In the genomic region with DNA sequence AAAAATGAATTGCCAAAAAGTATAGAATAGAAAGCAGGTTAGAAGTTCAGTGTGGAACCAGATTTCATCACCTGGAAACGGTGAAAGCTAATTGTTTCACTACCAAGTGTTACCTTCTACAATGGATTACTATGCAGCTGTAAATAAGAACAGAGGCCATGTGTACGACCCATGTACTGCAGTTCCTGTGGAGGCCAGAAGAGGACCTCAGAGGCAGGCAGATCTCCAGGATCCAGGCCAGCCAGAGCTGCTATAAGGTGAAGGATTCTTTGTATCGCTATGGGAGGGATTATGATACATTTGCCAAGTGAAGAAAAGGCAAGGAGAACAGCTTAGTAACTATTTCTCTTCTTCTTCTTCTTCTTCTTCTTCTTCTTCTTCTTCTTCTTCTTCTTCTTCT, we compare ENCODE assay signal across 27 mouse cellular contexts.
DNase-seq lines count a peak whose midpoint lies in the region; ATAC-seq and TF ChIP-seq lines count a peak whose summit lies in the region.
"Had no signal": no experiment of that assay in that cellular context is flagged by ENCODE, and none has a peak within 500 bp of the region (broad histone marks: within the 10 kb centered on the region; RNA-seq: fewer than 3 reads in every experiment).

No protein-coding gene starts in this region.

- H3K27ac ChIP-seq in testis, adult 2 months (ENCODE audit: control insufficient read depth, insufficient read depth, low read depth, low read length) = no peak overlapping the region
- H3K27ac ChIP-seq in stomach, postnatal 0 days (replicated peaks) = no peak overlapping the region
- H3K27ac ChIP-seq: embryonic facial prominence, embryonic 10.5 days; embryonic facial prominence, embryonic 12.5 days; forebrain, embryonic 10.5 days; forebrain, embryonic 12.5 days had no signal

- no peaks in the 10 kb centered on the region for H3K36me3 ChIP-seq in testis, adult 2 months (ENCODE audit: control insufficient read depth, insufficient read depth, low read length)
- no peaks in the 10 kb centered on the region for H3K36me3 ChIP-seq in stomach, postnatal 0 days (ENCODE audit: control insufficient read depth, insufficient read depth, low read length)
- H3K36me3 ChIP-seq: embryonic facial prominence, embryonic 10.5 days; embryonic facial prominence, embryonic 12.5 days; forebrain, embryonic 10.5 days; forebrain, embryonic 12.5 days had no signal

- H3K4me3 ChIP-seq in testis, adult 2 months (ENCODE audit: control insufficient read depth, low read depth, low read length) = no peak overlapping the region
- H3K4me3 ChIP-seq in stomach, postnatal 0 days (ENCODE audit: low read depth, low read length) = no peak overlapping the region
- H3K4me3 ChIP-seq: embryonic facial prominence, embryonic 10.5 days; embryonic facial prominence, embryonic 12.5 days; erythroblast, embryonic 14.5 days; forebrain, embryonic 10.5 days; forebrain, embryonic 12.5 days had no signal

- TF ChIP-seq EP300 in stomach, postnatal 0 days (optimal IDR thresholded peaks at IDR 0.05) = no peak

- no peak for DNase-seq in testis, postnatal 14 days (ENCODE audit: low spot score)
- peak; percentile 66 for DNase-seq in ES-CJ7 (ENCODE audit: low read depth, low spot score)
- peak; percentile 68 for DNase-seq in R1 (ENCODE audit: low read depth, low spot score)
- no peak for DNase-seq in stomach, postnatal 0 days (ENCODE audit: low spot score)
- no peak for DNase-seq in adrenal gland, postnatal 10 days
- no peak for DNase-seq in thymus, adult 18-20 months
- DNase-seq: adrenal gland, adult 2 months; adrenal gland, postnatal 14 days; adrenal gland, postnatal 36 days; B cell, adult 2 months; cerebellum, adult 11-12 months; cerebellum, adult 2 months; cerebellum, adult 9-10 months; cerebellum, postnatal 10 days; cerebellum, postnatal 25 days had no signal

- TF ChIP-seq CTCF in testis, adult 2 months (IDR thresholded peaks at IDR 0.05; ENCODE audit: control insufficient read depth, insufficient read depth, insufficient replicate concordance, low read depth, low read length) = 0 out of 2 replicates have a peak, but pooled peaks have one; percentile 12
- TF ChIP-seq CTCF in stomach, postnatal 0 days (IDR thresholded peaks at IDR 0.05; ENCODE audit: low read depth) = peak; percentile 21

- H3K4me2 ChIP-seq in stomach, postnatal 0 days (replicated peaks; ENCODE audit: low read depth) = no peak overlapping the region
- H3K4me2 ChIP-seq: embryonic facial prominence, embryonic 12.5 days; forebrain, embryonic 12.5 days had no signal

- no peak for ATAC-seq in stomach, postnatal 0 days (ENCODE audit: low FRiP score, low TSS enrichment)
- ATAC-seq in monocyte, adult 5-6 weeks (replicated peaks; ENCODE audit: insufficient number of reproducible peaks, low FRiP score, low TSS enrichment, poor library complexity, severe bottlenecking) = no peak
- ATAC-seq: activated CD4-positive, CD25-positive, alpha-beta regulatory T cell, adult 4 months; CD4-positive, CD25-positive, alpha-beta regulatory T cell, adult 4 months; forebrain, embryonic 14.5 days; forebrain, embryonic 16.5 days had no signal

- 88% methylated on average over 3 of the region's 3 CpGs for WGBS in stomach, postnatal 0 days

- no peak for TF ChIP-seq POLR2A in testis, adult 2 months (IDR thresholded peaks at IDR 0.05; ENCODE audit: control insufficient read depth, low read depth, low read length)

- H3K9me3 ChIP-seq in stomach, postnatal 0 days (ENCODE audit: control insufficient read depth, low read length) = no peaks in the 10 kb centered on the region
- H3K9me3 ChIP-seq: embryonic facial prominence, embryonic 10.5 days; embryonic facial prominence, embryonic 12.5 days; forebrain, embryonic 10.5 days; forebrain, embryonic 12.5 days had no signal

- peaks cover 4% of the 10 kb centered on the region; the same call in 1 of the 2 replicates for H3K4me1 ChIP-seq in testis, adult 2 months (ENCODE audit: control insufficient read depth, insufficient read depth, low read length)
- H3K4me1 ChIP-seq in stomach, postnatal 0 days (replicated peaks; ENCODE audit: control insufficient read depth, insufficient read depth) = no peaks in the 10 kb centered on the region
- H3K4me1 ChIP-seq: forebrain, embryonic 12.5 days had no signal

- H3K9ac ChIP-seq in stomach, postnatal 0 days (ENCODE audit: low read length) = no peak overlapping the region
- H3K9ac ChIP-seq: embryonic facial prominence, embryonic 12.5 days; forebrain, embryonic 12.5 days had no signal

- no peaks in the 10 kb centered on the region for H3K27me3 ChIP-seq in testis, adult 2 months (ENCODE audit: control insufficient read depth, insufficient read depth, low read length)
- H3K27me3 ChIP-seq in stomach, postnatal 0 days (ENCODE audit: control insufficient read depth, insufficient read depth, low read length) = no peaks in the 10 kb centered on the region
- H3K27me3 ChIP-seq: CH12.LX; embryonic facial prominence, embryonic 12.5 days had no signal

Comparison
In these comparisons a context has a peak if more than half of its experiments do, and no peak if none do; other contexts are left out.
1. DNase-seq: peak in ES-CJ7 (single experiment) and R1 (single experiment); none in testis, postnatal 14 days (single experiment), stomach, postnatal 0 days (single experiment), adrenal gland, postnatal 10 days (single experiment) and thymus, adult 18-20 months (0 of 2).